Mouse (Mus musculus) cerebral cortex, adult 2 months (tissue): ENCODE data around the gene Cacna2d4.

Source experiments
- WGBS: fragments of 180-500 bp; shearing (Covaris S2); methylation state at CpG from one replicate; pipeline ENCODE4 v1.1.7; 2018; 5-methylcytosine and 5-hydroxymethylcytosine counted together

The Cacna2d4 gene

GRCm38 (mm10) chr6:119310176-119310575 is 73.8 kb downstream of the Cacna2d4 start:
- WGBS: 48% methylated on average over 9 of the region's 9 CpGs

GRCm38 (mm10) chr6:119312381-119312780 is 76.1 kb downstream of the Cacna2d4 start:
- WGBS: 78% methylated on average over 6 of the region's 6 CpGs

- 71% methylated on average over 3 of the region's 3 CpGs for WGBS
These were observed 76.8 kb downstream of the Cacna2d4 start for GRCm38 (mm10) chr6:119313096-119313495.

GRCm38 (mm10) chr6:119313588-119314375 is 77.5 kb downstream of the Cacna2d4 start:
- 51% methylated on average over 14 of the region's 14 CpGs for WGBS

GRCm38 (mm10) chr6:119314751-119315476 is 78.6 kb downstream of the Cacna2d4 start:
- 35% methylated on average over 7 of the region's 7 CpGs for WGBS

GRCm38 (mm10) chr6:119318732-119319131 is 82.4 kb downstream of the Cacna2d4 start:
- 36% methylated on average over 9 of the region's 9 CpGs for WGBS

GRCm38 (mm10) chr6:119319358-119319757 is 83.0 kb downstream of the Cacna2d4 start:
- 77% methylated on average over 2 of the region's 2 CpGs for WGBS

GRCm38 (mm10) chr6:119320481-119320880 is 84.2 kb downstream of the Cacna2d4 start:
- 65% methylated on average over 16 of the region's 16 CpGs for WGBS

- WGBS: 52% methylated on average over 7 of the region's 7 CpGs
These were observed 85.4 kb downstream of the Cacna2d4 start for GRCm38 (mm10) chr6:119321752-119322151.

GRCm38 (mm10) chr6:119324776-119325175 is 88.5 kb downstream of the Cacna2d4 start:
- WGBS: 64% methylated on average over 10 of the region's 10 CpGs

- 43% methylated on average over 6 of the region's 6 CpGs for WGBS
These were observed 89.7 kb downstream of the Cacna2d4 start for GRCm38 (mm10) chr6:119325978-119326377.

GRCm38 (mm10) chr6:119326541-119326940 is 90.2 kb downstream of the Cacna2d4 start:
- 56% methylated on average over 7 of the region's 7 CpGs for WGBS

GRCm38 (mm10) chr6:119328521-119329115 is 92.3 kb downstream of the Cacna2d4 start:
- WGBS: 9% methylated on average over 11 of the region's 11 CpGs

GRCm38 (mm10) chr6:119329215-119329714 is 92.9 kb downstream of the Cacna2d4 start:
- WGBS: under 1% methylated on average over 8 of the region's 8 CpGs

GRCm38 (mm10) chr6:119329936-119330335 is 93.6 kb downstream of the Cacna2d4 start:
- WGBS: 5% methylated on average over 6 of the region's 6 CpGs

GRCm38 (mm10) chr6:119330506-119330905 is 94.2 kb downstream of the Cacna2d4 start, which contains the start of gene Lrtm2:
Gene Lrtm2 (minus strand): TSS chr6:119330766.
- 2% methylated on average over 31 of the region's 31 CpGs for WGBS

GRCm38 (mm10) chr6:119332111-119332510 is 95.8 kb downstream of the Cacna2d4 start:
- WGBS: 52% methylated on average over 1 of the region's 1 CpGs

- WGBS: 62% methylated on average over 3 of the region's 3 CpGs
These were observed 96.9 kb downstream of the Cacna2d4 start for GRCm38 (mm10) chr6:119333202-119333601.

GRCm38 (mm10) chr6:119333831-119334230 is 97.5 kb downstream of the Cacna2d4 start:
- WGBS: 72% methylated on average over 3 of the region's 3 CpGs

- 79% methylated on average over 7 of the region's 7 CpGs for WGBS
These were observed 99.8 kb downstream of the Cacna2d4 start for GRCm38 (mm10) chr6:119336124-119336523.

GRCm38 (mm10) chr6:119337287-119337686 is 101.0 kb downstream of the Cacna2d4 start:
- 59% methylated on average over 3 of the region's 3 CpGs for WGBS
